Mouse (Mus musculus): ENCODE data around the gene Olfr588-ps1. TPM values are rescaled to one million over a fixed set of nuclear protein-coding genes. Genes with fewer than 3 reads are reported as not detected.
"Not testable (repeated sequence)": the region's sequence is repeated elsewhere in the genome, so short reads cannot be mapped to it uniquely, and the experiment has no call there.

Olfr588-ps1 gene
- not detected for total RNA-seq (2021)
- long read RNA-seq, experiment 1: 0 reads
- long read RNA-seq, experiment 2: 0 reads

- no peak for DNase-seq (ENCODE audit: low spot score in 2 of 2)
Observed at GRCm38 (mm10) chr7:103140579-103140978, at the start of gene Olfr588-ps1. Olfr588-ps1 (plus strand) TSS chr7:103140879.

GRCm38 (mm10) chr7:103097420-103097819 lies 43.3 kb upstream of the Olfr588-ps1 start, which contains the start of gene Olfr585:
Olfr585 (plus strand) TSS chr7:103097720.
- no peak for DNase-seq (ENCODE audit: low spot score in 2 of 2)

DNA sequence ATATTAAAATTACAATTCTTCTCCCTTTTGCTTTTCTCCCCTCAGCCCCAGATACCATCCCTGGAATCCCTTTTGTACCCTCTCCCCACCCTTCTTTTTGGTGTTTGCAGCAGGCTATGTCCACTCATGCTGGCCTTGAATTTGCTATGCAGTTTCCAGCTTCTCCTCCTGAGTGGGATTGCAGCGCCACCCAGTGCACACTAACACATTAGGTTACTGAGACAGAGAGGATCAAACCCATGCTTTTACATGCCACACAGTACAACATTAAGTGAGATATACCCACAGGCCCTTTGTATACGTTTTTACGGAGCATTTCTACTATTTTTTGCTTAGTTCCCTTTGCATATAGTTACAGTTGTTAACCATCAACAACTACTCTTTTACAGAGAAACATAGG lies 21.3 kb upstream of the Olfr588-ps1 start:
- DNase-seq (ENCODE audit: low spot score in 2 of 2): no peak

- DNase-seq (ENCODE audit: low spot score in 2 of 2): no peak
Observed at GRCm38 (mm10) chr7:103125538-103125937, 15.1 kb upstream of the Olfr588-ps1 start, which contains the start of gene Olfr586. Olfr586 (minus strand) TSS chr7:103125638.

DNA sequence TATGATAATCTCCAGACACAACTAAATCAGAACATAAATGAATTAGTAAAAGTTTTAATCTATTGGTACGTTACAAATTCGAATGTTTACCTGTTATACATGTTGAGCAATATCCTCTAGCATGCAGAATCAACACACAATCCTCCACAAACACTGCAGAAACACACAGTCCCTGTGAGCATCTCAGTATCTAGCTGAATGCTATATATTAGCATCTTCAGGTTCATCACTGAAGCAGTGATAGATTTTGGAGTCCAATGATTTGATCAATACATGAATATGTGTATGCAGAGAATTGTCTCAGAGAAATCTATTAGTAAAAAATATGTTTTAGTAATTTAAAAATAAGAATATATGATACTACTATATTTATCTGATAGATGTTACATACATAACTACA lies 15.6 kb downstream of the Olfr588-ps1 start, which contains the start of gene Olfr589:
Gene Olfr589 (minus strand): TSS at position 101 of the 400 bp plus-strand sequence.
- DNase-seq (ENCODE audit: low spot score in 2 of 2): no peak

GRCm38 (mm10) chr7:103169697-103170096 lies 29.0 kb downstream of the Olfr588-ps1 start:
- no peak for DNase-seq (ENCODE audit: low spot score in 2 of 2)

DNA sequence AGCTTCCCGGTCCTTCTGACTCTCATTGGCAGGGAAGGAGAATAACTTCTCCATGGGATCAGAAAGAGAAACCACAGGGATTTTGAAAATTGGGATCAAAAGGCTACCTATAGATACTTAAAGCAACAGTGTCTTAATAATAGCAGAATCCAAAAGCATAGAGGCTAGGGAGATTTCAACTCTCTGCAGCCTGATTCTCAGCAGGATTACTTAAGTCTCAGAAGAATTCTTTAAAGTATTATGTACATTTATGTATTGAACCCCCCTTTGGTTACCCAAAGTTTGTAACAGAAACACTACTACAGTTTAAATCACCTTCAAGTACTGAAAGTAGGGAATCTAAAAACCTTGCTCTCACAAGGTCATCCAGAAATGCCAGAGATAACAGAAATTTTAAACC lies 37.6 kb downstream of the Olfr588-ps1 start, which contains the start of gene Olfr591:
Gene Olfr591 (minus strand): TSS at position 101 of the 400 bp plus-strand sequence.
- DNase-seq (ENCODE audit: low spot score in 2 of 2): no peak

GRCm38 (mm10) chr7:103184503-103184902 lies 43.8 kb downstream of the Olfr588-ps1 start, which contains the start of gene Olfr592:
Olfr592 (plus strand) TSS chr7:103184803.
- DNase-seq (ENCODE audit: low spot score in 2 of 2): not testable (repeated sequence)

Other genes starting within 250 kb of the Olfr588-ps1 start
- gene Olfr569, start 250.0 kb upstream of the Olfr588-ps1 start, total RNA-seq (2021): not detected
- gene Olfr570, start 246.3 kb upstream of the Olfr588-ps1 start, total RNA-seq (2021): not detected
- not detected for gene Olfr571, start 223.3 kb upstream of the Olfr588-ps1 start, total RNA-seq (2021)
- gene Olfr572, start 216.5 kb upstream of the Olfr588-ps1 start, total RNA-seq (2021): not detected
- not detected for gene Olfr573-ps1, start 198.3 kb upstream of the Olfr588-ps1 start, total RNA-seq (2021)
- gene Olfr574, start 192.4 kb upstream of the Olfr588-ps1 start, total RNA-seq (2021): not detected
- gene Olfr575, start 182.1 kb upstream of the Olfr588-ps1 start, total RNA-seq (2021): not detected
- gene Olfr576, start 178.2 kb upstream of the Olfr588-ps1 start, total RNA-seq (2021): not detected
- not detected for gene Olfr577, start 164.9 kb upstream of the Olfr588-ps1 start, total RNA-seq (2021)
- not detected for gene Olfr578, start 151.6 kb upstream of the Olfr588-ps1 start, total RNA-seq (2021)
- gene Olfr582, start 102.9 kb upstream of the Olfr588-ps1 start, total RNA-seq (2021): not detected
- gene Olfr583, start 89.6 kb upstream of the Olfr588-ps1 start, total RNA-seq (2021): not detected
- gene Olfr584, start 59.0 kb upstream of the Olfr588-ps1 start, total RNA-seq (2021): not detected
- gene Olfr585, start 43.2 kb upstream of the Olfr588-ps1 start, total RNA-seq (2021): not detected
- gene Olfr586, start 15.2 kb upstream of the Olfr588-ps1 start, total RNA-seq (2021): not detected
- not detected for gene Olfr589, start 15.5 kb downstream of the Olfr588-ps1 start, total RNA-seq (2021)
- not detected for gene Olfr591, start 37.5 kb downstream of the Olfr588-ps1 start, total RNA-seq (2021)
- gene Olfr592, start 43.9 kb downstream of the Olfr588-ps1 start, total RNA-seq (2021): not detected
- gene Olfr593, start 71.0 kb downstream of the Olfr588-ps1 start, total RNA-seq (2021): not detected
- not detected for gene Olfr594, start 76.1 kb downstream of the Olfr588-ps1 start, total RNA-seq (2021)
- not detected for gene Usp17ld, start 111.6 kb downstream of the Olfr588-ps1 start, total RNA-seq (2021)
- not detected for gene Olfr596, start 164.8 kb downstream of the Olfr588-ps1 start, total RNA-seq (2021)
- not detected for gene Olfr597, start 175.4 kb downstream of the Olfr588-ps1 start, total RNA-seq (2021)
- not detected for gene Olfr598, start 182.7 kb downstream of the Olfr588-ps1 start, total RNA-seq (2021)
- gene Olfr599, start 195.0 kb downstream of the Olfr588-ps1 start, total RNA-seq (2021): not detected
- not detected for gene Olfr600, start 208.8 kb downstream of the Olfr588-ps1 start, total RNA-seq (2021)
- gene Olfr601, start 221.8 kb downstream of the Olfr588-ps1 start, total RNA-seq (2021): not detected
- not detected for gene Olfr603, start 245.3 kb downstream of the Olfr588-ps1 start, total RNA-seq (2021)

All from adrenal gland, postnatal 4 days (tissue).